Mouse (Mus musculus): ENCODE results near the gene Map2k1. TPM values are rescaled to one million over a fixed set of nuclear protein-coding genes. Genes with fewer than 3 reads are reported as not detected.

Gene Map2k1
- polyA plus RNA-seq, 1 experiment from 2014 or later = 54.6 TPM

- Histone ChIP-seq H3K27me3 (replicated peaks; ENCODE audit: control insufficient read depth, insufficient read depth, low read length) (no peaks in the 10 kb centered on the region), H3K27ac (ENCODE audit: low read length) (no peak overlapping the region), H3K4me2 (ENCODE audit: low read length) (no peak overlapping the region), H3K9ac (replicated peaks; ENCODE audit: low read depth, low read length) (no peak overlapping the region), H3K36me3 (ENCODE audit: control insufficient read depth, insufficient read depth) (no peaks in the 10 kb centered on the region), H3K4me1 (replicated peaks; ENCODE audit: control insufficient read depth, insufficient read depth, low read length) (peaks cover 17% of the 10 kb centered on the region), H3K9me3 (ENCODE audit: control insufficient read depth, low read length) (no peaks in the 10 kb centered on the region), H3K4me3 (replicated peaks; ENCODE audit: low read length) (no peak overlapping the region)
- 87% methylated on average over 3 of the region's 3 CpGs for WGBS
- no peak for ATAC-seq
These were observed 2.0 kb upstream of the Map2k1 start for GRCm38 (mm10) chr9:64255422-64255821.

GRCm38 (mm10) chr9:64252591-64253020 lies 825 bp downstream of the Map2k1 start:
- Histone ChIP-seq H3K4me1 (replicated peaks; ENCODE audit: control insufficient read depth, insufficient read depth, low read length) (peaks cover 17% of the 10 kb centered on the region), H3K9me3 (ENCODE audit: control insufficient read depth, low read length) (no peaks in the 10 kb centered on the region), H3K9ac (replicated peaks; ENCODE audit: low read depth, low read length) (peak overlapping the region; percentile 88), H3K27ac (ENCODE audit: low read length) (peak overlapping the region; percentile 92), H3K27me3 (replicated peaks; ENCODE audit: control insufficient read depth, insufficient read depth, low read length) (no peaks in the 10 kb centered on the region), H3K36me3 (ENCODE audit: control insufficient read depth, insufficient read depth) (no peaks in the 10 kb centered on the region), H3K4me3 (replicated peaks; ENCODE audit: low read length) (peak overlapping the region; percentile 97), H3K4me2 (ENCODE audit: low read length) (peak overlapping the region; percentile 95)
- no peak for ATAC-seq
- WGBS = under 1% methylated on average over 16 of the region's 16 CpGs

- Histone ChIP-seq H3K27ac (ENCODE audit: low read length) (no peak overlapping the region), H3K4me3 (replicated peaks; ENCODE audit: low read length) (no peak overlapping the region), H3K4me2 (ENCODE audit: low read length) (no peak overlapping the region), H3K36me3 (ENCODE audit: control insufficient read depth, insufficient read depth) (no peaks in the 10 kb centered on the region), H3K4me1 (replicated peaks; ENCODE audit: control insufficient read depth, insufficient read depth, low read length) (peaks cover 17% of the 10 kb centered on the region), H3K9me3 (ENCODE audit: control insufficient read depth, low read length) (no peaks in the 10 kb centered on the region), H3K9ac (replicated peaks; ENCODE audit: low read depth, low read length) (no peak overlapping the region), H3K27me3 (replicated peaks; ENCODE audit: control insufficient read depth, insufficient read depth, low read length) (no peaks in the 10 kb centered on the region)
- no peak for ATAC-seq
These were observed 3.2 kb downstream of the Map2k1 start for GRCm38 (mm10) chr9:64250111-64250730.

- Histone ChIP-seq H3K4me2 (ENCODE audit: low read length) (no peak overlapping the region), H3K27me3 (replicated peaks; ENCODE audit: control insufficient read depth, insufficient read depth, low read length) (no peaks in the 10 kb centered on the region), H3K4me1 (replicated peaks; ENCODE audit: control insufficient read depth, insufficient read depth, low read length) (peaks cover 17% of the 10 kb centered on the region), H3K9ac (replicated peaks; ENCODE audit: low read depth, low read length) (no peak overlapping the region), H3K36me3 (ENCODE audit: control insufficient read depth, insufficient read depth) (no peaks in the 10 kb centered on the region), H3K27ac (ENCODE audit: low read length) (no peak overlapping the region), H3K4me3 (replicated peaks; ENCODE audit: low read length) (no peak overlapping the region), H3K9me3 (ENCODE audit: control insufficient read depth, low read length) (no peaks in the 10 kb centered on the region)
- no peak for ATAC-seq
- 87% methylated on average over 1 of the region's 1 CpGs for WGBS
These were observed 4.1 kb downstream of the Map2k1 start for GRCm38 (mm10) chr9:64249371-64249770.

GRCm38 (mm10) chr9:64242381-64242831 lies 11.0 kb downstream of the Map2k1 start:
- Histone ChIP-seq H3K4me2 (ENCODE audit: low read length) (no peak overlapping the region), H3K27ac (ENCODE audit: low read length) (no peak overlapping the region), H3K9me3 (ENCODE audit: control insufficient read depth, low read length) (no peaks in the 10 kb centered on the region), H3K4me3 (replicated peaks; ENCODE audit: low read length) (no peak overlapping the region), H3K36me3 (ENCODE audit: control insufficient read depth, insufficient read depth) (no peaks in the 10 kb centered on the region), H3K4me1 (replicated peaks; ENCODE audit: control insufficient read depth, insufficient read depth, low read length) (no peaks in the 10 kb centered on the region), H3K9ac (replicated peaks; ENCODE audit: low read depth, low read length) (no peak overlapping the region), H3K27me3 (replicated peaks; ENCODE audit: control insufficient read depth, insufficient read depth, low read length) (no peaks in the 10 kb centered on the region)
- WGBS = 82% methylated on average over 6 of the region's 6 CpGs
- ATAC-seq = no peak

GRCm38 (mm10) chr9:64240681-64241080 lies 12.8 kb downstream of the Map2k1 start:
- Histone ChIP-seq H3K4me3 (replicated peaks; ENCODE audit: low read length) (no peak overlapping the region), H3K36me3 (ENCODE audit: control insufficient read depth, insufficient read depth) (no peaks in the 10 kb centered on the region), H3K9ac (replicated peaks; ENCODE audit: low read depth, low read length) (no peak overlapping the region), H3K4me1 (replicated peaks; ENCODE audit: control insufficient read depth, insufficient read depth, low read length) (no peaks in the 10 kb centered on the region), H3K27me3 (replicated peaks; ENCODE audit: control insufficient read depth, insufficient read depth, low read length) (no peaks in the 10 kb centered on the region), H3K4me2 (ENCODE audit: low read length) (no peak overlapping the region), H3K9me3 (ENCODE audit: control insufficient read depth, low read length) (no peaks in the 10 kb centered on the region), H3K27ac (ENCODE audit: low read length) (no peak overlapping the region)
- ATAC-seq = no peak
- 76% methylated on average over 8 of the region's 8 CpGs for WGBS

GRCm38 (mm10) chr9:64240116-64240515 lies 13.3 kb downstream of the Map2k1 start:
- no peaks in the 10 kb centered on the region for H3K36me3 ChIP-seq (ENCODE audit: control insufficient read depth, insufficient read depth)
- 50% methylated on average over 2 of the region's 2 CpGs for WGBS
- no peak overlapping the region for H3K4me2 ChIP-seq (ENCODE audit: low read length)
- no peaks in the 10 kb centered on the region for H3K9me3 ChIP-seq (ENCODE audit: control insufficient read depth, low read length)
- H3K27ac ChIP-seq (ENCODE audit: low read length) = no peak overlapping the region
- ATAC-seq = no peak
- no peak overlapping the region for H3K9ac ChIP-seq (replicated peaks; ENCODE audit: low read depth, low read length)
- H3K27me3 ChIP-seq (replicated peaks; ENCODE audit: control insufficient read depth, insufficient read depth, low read length) = no peaks in the 10 kb centered on the region
- H3K4me1 ChIP-seq (replicated peaks; ENCODE audit: control insufficient read depth, insufficient read depth, low read length) = no peaks in the 10 kb centered on the region
- no peak overlapping the region for H3K4me3 ChIP-seq (replicated peaks; ENCODE audit: low read length)

- no peak overlapping the region for H3K4me2 ChIP-seq (ENCODE audit: low read length)
- no peaks in the 10 kb centered on the region for H3K36me3 ChIP-seq (ENCODE audit: control insufficient read depth, insufficient read depth)
- 96% methylated on average over 7 of the region's 7 CpGs for WGBS
- peaks cover 9% of the 10 kb centered on the region for H3K4me1 ChIP-seq (replicated peaks; ENCODE audit: control insufficient read depth, insufficient read depth, low read length)
- no peaks in the 10 kb centered on the region for H3K27me3 ChIP-seq (replicated peaks; ENCODE audit: control insufficient read depth, insufficient read depth, low read length)
- no peak overlapping the region for H3K27ac ChIP-seq (ENCODE audit: low read length)
- H3K4me3 ChIP-seq (replicated peaks; ENCODE audit: low read length) = no peak overlapping the region
- ATAC-seq = no peak
- H3K9me3 ChIP-seq (ENCODE audit: control insufficient read depth, low read length) = no peaks in the 10 kb centered on the region
- H3K9ac ChIP-seq (replicated peaks; ENCODE audit: low read depth, low read length) = no peak overlapping the region
These were observed 17.4 kb downstream of the Map2k1 start for GRCm38 (mm10) chr9:64236056-64236455.

GRCm38 (mm10) chr9:64234768-64235435 lies 18.5 kb downstream of the Map2k1 start, which contains the start of gene Uchl4:
Gene Uchl4, plus strand, starts transcription at chr9:64235201.
- peaks cover 9% of the 10 kb centered on the region for H3K4me1 ChIP-seq (replicated peaks; ENCODE audit: control insufficient read depth, insufficient read depth, low read length)
- H3K9ac ChIP-seq (replicated peaks; ENCODE audit: low read depth, low read length) = no peak within 1 kb of the TSS
- no peaks in the 10 kb centered on the region for H3K9me3 ChIP-seq (ENCODE audit: control insufficient read depth, low read length)
- WGBS = 94% methylated on average over 8 of the region's 8 CpGs
- no peak within 1 kb of the TSS for H3K4me3 ChIP-seq (replicated peaks; ENCODE audit: low read length)
- H3K27me3 ChIP-seq (replicated peaks; ENCODE audit: control insufficient read depth, insufficient read depth, low read length) = no peaks in the 10 kb centered on the region
- ATAC-seq = no peak
- no peak within 1 kb of the TSS for H3K27ac ChIP-seq (ENCODE audit: low read length)
- no peaks in the 10 kb centered on the region for H3K36me3 ChIP-seq (ENCODE audit: control insufficient read depth, insufficient read depth)
- no peak within 1 kb of the TSS for H3K4me2 ChIP-seq (ENCODE audit: low read length)
